Mouse (Mus musculus) myocyte (in vitro differentiated cells): ENCODE results near the gene Fkbpl.

Source experiments
- E2F4 ChIP-seq: IDR thresholded peaks from one replicate; pipeline ENCODE4 v1.6.1; 2011; ENCODE audit warnings: mild to moderate bottlenecking, control low read depth, moderate library complexity; ENCODE audit not compliant: insufficient read depth
- MAX ChIP-seq: IDR thresholded peaks from one replicate; pipeline ENCODE4 v1.6.1; 2011; ENCODE audit warnings: low read depth, mild to moderate bottlenecking, control low read depth
- MYOD1 ChIP-seq, 3 experiments: IDR thresholded peaks; one replicate each; pipeline ENCODE4 v1.6.1; 2011; ENCODE audit warnings: control low read depth in 2 of 3, low read depth in 2 of 3, mild to moderate bottlenecking in 2 of 3, moderate library complexity in 1 of 3; ENCODE audit not compliant: insufficient read length in 2 of 3, control insufficient read depth in 1 of 3
- POLR2A ChIP-seq: IDR thresholded peaks from one replicate; pipeline ENCODE4 v1.6.1; 2011; ENCODE audit warnings: low read depth, mild to moderate bottlenecking, control low read depth, moderate library complexity; ENCODE audit not compliant: insufficient read length
- POLR2AphosphoS2 ChIP-seq: IDR thresholded peaks from one replicate; pipeline ENCODE4 v1.6.1; 2011; ENCODE audit warnings: low read depth, control low read depth; ENCODE audit not compliant: insufficient read length
- TCF3 ChIP-seq: IDR thresholded peaks from one replicate; pipeline ENCODE4 v1.6.1; 2011; ENCODE audit warnings: low read depth, control low read depth; ENCODE audit not compliant: insufficient read length
- USF1 ChIP-seq: IDR thresholded peaks from one replicate; pipeline ENCODE4 v1.6.1; 2011; ENCODE audit warnings: low read depth, mild to moderate bottlenecking, control low read depth, moderate library complexity

GRCm38 (mm10) chr17:34629796-34630603 is 14.6 kb upstream of the Fkbpl start:
- TF ChIP-seq USF1 (no peak), MAX (no peak), POLR2AphosphoS2 (no peak), E2F4 (no peak), POLR2A (no peak), MYOD1 (IDR thresholded peaks at IDR 0.05; ENCODE audit: control insufficient read depth in 1 of 3, insufficient read length in 2 of 3, low read depth in 2 of 3) (no peak), TCF3 (no peak)
